Comparison of ENCODE assay signal across 8 mouse cellular contexts in genomic region chr15:62043617-62044392, GRCm38 (mm10).
DNase-seq lines count a peak whose midpoint lies in the region; ATAC-seq and TF ChIP-seq lines count a peak whose summit lies in the region.

No protein-coding gene starts in this region.

- H3K4me3 ChIP-seq in heart, embryonic 10.5 days = no peak overlapping the region
- no peak overlapping the region for H3K4me3 ChIP-seq in liver, embryonic 15.5 days (replicated peaks)
- no peak overlapping the region for H3K4me3 ChIP-seq in forebrain, postnatal 0 days (ENCODE audit: low read depth, low read length)

- intact Hi-C loops in gastrocnemius, postnatal 14 days (cut with DNase I; ENCODE audit: low total_unique reads) = loop anchor here (10.0 kb wide), 1 partner anchor 91 kb away; no protein-coding TSS in a partner anchor

- H3K36me3 ChIP-seq in heart, embryonic 10.5 days = no peaks in the 10 kb centered on the region
- H3K36me3 ChIP-seq in liver, embryonic 15.5 days (replicated peaks) = no peaks in the 10 kb centered on the region
- no peaks in the 10 kb centered on the region for H3K36me3 ChIP-seq in forebrain, postnatal 0 days (ENCODE audit: insufficient read depth)

- no peak for TF ChIP-seq CTCF in forebrain, postnatal 0 days (IDR thresholded peaks at IDR 0.05; ENCODE audit: low read depth)

- peaks cover 24% of the 10 kb centered on the region for H3K4me1 ChIP-seq in heart, embryonic 10.5 days
- peaks cover 74% of the 10 kb centered on the region for H3K4me1 ChIP-seq in liver, embryonic 15.5 days (replicated peaks)
- no peaks in the 10 kb centered on the region for H3K4me1 ChIP-seq in forebrain, postnatal 0 days (ENCODE audit: insufficient read depth)

- 82% methylated on average over 20 of the region's 20 CpGs for WGBS in heart, embryonic 10.5 days
- 78% methylated on average over 20 of the region's 20 CpGs for WGBS in liver, embryonic 15.5 days (ENCODE audit: insufficient replicate concordance)
- 69% methylated on average over 20 of the region's 20 CpGs for WGBS in forebrain, postnatal 0 days

- H3K27ac ChIP-seq in heart, embryonic 10.5 days = peak overlapping the region; percentile 36; the same call in 1 of the 2 replicates
- peak overlapping the region; percentile 71 for H3K27ac ChIP-seq in liver, embryonic 15.5 days (replicated peaks)
- H3K27ac ChIP-seq in forebrain, postnatal 0 days (ENCODE audit: low read depth, low read length) = no peak overlapping the region

- peak overlapping the region; percentile 43 for H3K4me2 ChIP-seq in liver, embryonic 15.5 days
- no peak overlapping the region for H3K4me2 ChIP-seq in forebrain, postnatal 0 days (ENCODE audit: low read depth)

- H3K9me3 ChIP-seq in heart, embryonic 10.5 days = no peaks in the 10 kb centered on the region
- H3K9me3 ChIP-seq in liver, embryonic 15.5 days (replicated peaks) = no peaks in the 10 kb centered on the region
- no peaks in the 10 kb centered on the region for H3K9me3 ChIP-seq in forebrain, postnatal 0 days (ENCODE audit: low read length)

- 0 out of 2 replicates have a peak, but pooled peaks cover 4% of the 10 kb centered on the region for H3K27me3 ChIP-seq in heart, embryonic 10.5 days (ENCODE audit: insufficient read depth, poor library complexity, severe bottlenecking)
- no peaks in the 10 kb centered on the region for H3K27me3 ChIP-seq in liver, embryonic 15.5 days
- no peaks in the 10 kb centered on the region for H3K27me3 ChIP-seq in forebrain, postnatal 0 days (ENCODE audit: insufficient read depth, low read length)

- DNase-seq in gastrocnemius, postnatal 14 days = peak; percentile 15
- no peak for DNase-seq in gastrocnemius, postnatal 4 days (ENCODE audit: low spot score in 2 of 2)
- peak; percentile 57 for DNase-seq in urinary bladder, postnatal 14 days (ENCODE audit: low spot score)
- no peak for DNase-seq in urinary bladder, postnatal 25 days (ENCODE audit: low spot score)
- no peak for DNase-seq in heart, embryonic 10.5 days (ENCODE audit: low spot score)
- DNase-seq in forebrain, postnatal 0 days = no peak

- H3K9ac ChIP-seq in liver, embryonic 15.5 days = no peak overlapping the region
- no peak overlapping the region for H3K9ac ChIP-seq in forebrain, postnatal 0 days

- no peak for ATAC-seq in liver, embryonic 15.5 days (ENCODE audit: insufficient read depth)
- no peak for ATAC-seq in forebrain, postnatal 0 days
- no peak for ATAC-seq in erythroid progenitor cell, adult 5-6 weeks (replicated peaks; ENCODE audit: low FRiP score, poor library complexity, severe bottlenecking)

Comparison
In these comparisons a context has a peak if more than half of its experiments do, and no peak if none do; other contexts are left out.
1. DNase-seq: peak in gastrocnemius, postnatal 14 days (single experiment) and urinary bladder, postnatal 14 days (single experiment); none in gastrocnemius, postnatal 4 days (0 of 2), urinary bladder, postnatal 25 days (single experiment), heart, embryonic 10.5 days (single experiment) and forebrain, postnatal 0 days (single experiment).